21 mouse cellular contexts compared by ENCODE assay signal in genomic region chr3:116981811-116982575, GRCm38 (mm10). TPM values are rescaled to one million over a fixed set of nuclear protein-coding genes. Genes with fewer than 3 reads are reported as not detected.
A peak's percentile ranks its signal among the peaks of the same experiment; 100 is the strongest.
DNase-seq lines count a peak whose midpoint lies in the region; ATAC-seq and TF ChIP-seq lines count a peak whose summit lies in the region.
"Had no signal": no experiment of that assay in that cellular context is flagged by ENCODE, and none has a peak within 500 bp of the region (broad histone marks: within the 10 kb centered on the region; RNA-seq: fewer than 3 reads in every experiment).

No protein-coding gene starts in this region.

- H3K4me1 ChIP-seq in heart, adult 2 months (ENCODE audit: control insufficient read depth, insufficient read depth, low read length) = peaks cover 2% of the 10 kb centered on the region
- no peaks in the 10 kb centered on the region for H3K4me1 ChIP-seq in heart, embryonic 11.5 days (ENCODE audit: control insufficient read depth, insufficient read depth, low read length)
- no peaks in the 10 kb centered on the region for H3K4me1 ChIP-seq in CH12.LX (ENCODE audit: control insufficient read depth in 1 of 2, insufficient read depth in 2 of 2)
- no peaks in the 10 kb centered on the region for H3K4me1 ChIP-seq in heart, embryonic 16.5 days (ENCODE audit: control insufficient read depth, insufficient read depth, low read length)
- H3K4me1 ChIP-seq: embryonic facial prominence, embryonic 12.5 days had no signal

- TF ChIP-seq CTCF in heart, adult 2 months (IDR thresholded peaks at IDR 0.05) = no peak
- no peak for TF ChIP-seq CTCF in CH12.LX (conservative IDR thresholded peaks at IDR 0.05 in 1 of 2, IDR thresholded peaks at IDR 0.05 in 1 of 2; ENCODE audit: low read depth in 2 of 2, low read length in 2 of 2)

- H3K4me3 ChIP-seq in heart, adult 2 months = peak overlapping the region; percentile 31
- no peak overlapping the region for H3K4me3 ChIP-seq in heart, embryonic 11.5 days (ENCODE audit: low read depth, low read length)
- peak overlapping the region in 1 of 3 experiments; percentile 10 for H3K4me3 ChIP-seq in CH12.LX (replicated peaks in 1 of 3; ENCODE audit: low read depth in 2 of 3, low read length in 2 of 3, poor library complexity in 1 of 3)
- H3K4me3 ChIP-seq in heart, embryonic 16.5 days (ENCODE audit: low read length) = no peak overlapping the region
- H3K4me3 ChIP-seq: embryonic facial prominence, embryonic 12.5 days had no signal

- intact Hi-C loops in heart, adult 2 months (cut with DNase I) = loop anchor here (1.0 to 5.0 kb wide), 3 partner anchors 15 to 125 kb away; no protein-coding TSS in a partner anchor

- peaks cover 3% of the 10 kb centered on the region for H3K36me3 ChIP-seq in heart, adult 2 months (ENCODE audit: control insufficient read depth, insufficient read depth, low read length)
- no peaks in the 10 kb centered on the region for H3K36me3 ChIP-seq in heart, embryonic 11.5 days (ENCODE audit: control insufficient read depth, insufficient read depth, low read length)
- H3K36me3 ChIP-seq in CH12.LX (replicated peaks in 1 of 2; ENCODE audit: control insufficient read depth in 1 of 2, insufficient read depth in 1 of 2, low read length in 1 of 2) = no peaks in the 10 kb centered on the region
- no peaks in the 10 kb centered on the region for H3K36me3 ChIP-seq in heart, embryonic 16.5 days (ENCODE audit: control insufficient read depth, insufficient read depth)
- H3K36me3 ChIP-seq: embryonic facial prominence, embryonic 12.5 days had no signal

- WGBS in heart, adult 2 months = 41% methylated on average over 9 of the region's 9 CpGs
- 68% methylated on average over 9 of the region's 9 CpGs for WGBS in heart, embryonic 11.5 days (ENCODE audit: insufficient replicate concordance)
- WGBS in heart, embryonic 16.5 days = 59% methylated on average over 9 of the region's 9 CpGs

- no peaks in the 10 kb centered on the region for H3K9me3 ChIP-seq in heart, embryonic 11.5 days (replicated peaks; ENCODE audit: control insufficient read depth, low read length)
- peaks cover 4% of the 10 kb centered on the region for H3K9me3 ChIP-seq in CH12.LX (replicated peaks; ENCODE audit: low read length)
- 0 out of 2 replicates have a peak, but pooled peaks cover 6% of the 10 kb centered on the region for H3K9me3 ChIP-seq in heart, embryonic 16.5 days (replicated peaks; ENCODE audit: control insufficient read depth, low read length)
- H3K9me3 ChIP-seq: embryonic facial prominence, embryonic 12.5 days had no signal

- H3K27me3 ChIP-seq in heart, adult 2 months (ENCODE audit: control insufficient read depth, insufficient read depth, low read length) = no peaks in the 10 kb centered on the region
- H3K27me3 ChIP-seq in heart, embryonic 11.5 days (ENCODE audit: control insufficient read depth, insufficient read depth, low read length) = no peaks in the 10 kb centered on the region
- H3K27me3 ChIP-seq in CH12.LX (replicated peaks) = no peaks in the 10 kb centered on the region
- no peaks in the 10 kb centered on the region for H3K27me3 ChIP-seq in heart, embryonic 16.5 days (ENCODE audit: control insufficient read depth, insufficient read depth, low read length)
- H3K27me3 ChIP-seq: embryonic facial prominence, embryonic 12.5 days had no signal

- 0 out of 2 replicates have a peak, but pooled peaks have one; percentile 31 for TF ChIP-seq POLR2A in heart, adult 2 months (IDR thresholded peaks at IDR 0.05; ENCODE audit: insufficient read depth, low read depth, low read length)
- TF ChIP-seq POLR2A in CH12.LX (IDR thresholded peaks at IDR 0.05; ENCODE audit: low read depth, low read length) = no peak

- 0 out of 2 replicates have a peak, but pooled peaks have one; percentile 23 for TF ChIP-seq EP300 in heart, adult 2 months (IDR thresholded peaks at IDR 0.05; ENCODE audit: insufficient read depth, low read depth, low read length)
- TF ChIP-seq EP300 in CH12.LX (IDR thresholded peaks at IDR 0.05; ENCODE audit: low read length) = no peak

- no peaks in the 10 kb centered on the region for H3K79me2 ChIP-seq in heart, adult 2 months (replicated peaks; ENCODE audit: control insufficient read depth, insufficient read depth, low read length)
- H3K79me2 ChIP-seq in CH12.LX (replicated peaks; ENCODE audit: control insufficient read depth, extremely low read depth, insufficient read depth, poor library complexity, severe bottlenecking) = no peaks in the 10 kb centered on the region

- H3K9ac ChIP-seq in heart, adult 2 months (ENCODE audit: low read depth, low read length) = no peak overlapping the region
- no peak overlapping the region for H3K9ac ChIP-seq in heart, embryonic 11.5 days (ENCODE audit: low read depth, low read length)
- peak overlapping the region; percentile 44 for H3K9ac ChIP-seq in CH12.LX (ENCODE audit: insufficient read depth, low read depth)
- no peak overlapping the region for H3K9ac ChIP-seq in heart, embryonic 16.5 days (ENCODE audit: low read length)
- H3K9ac ChIP-seq: embryonic facial prominence, embryonic 12.5 days; hindbrain, embryonic 14.5 days had no signal

- no peak overlapping the region for H3K4me2 ChIP-seq in heart, embryonic 11.5 days
- H3K4me2 ChIP-seq in CH12.LX (ENCODE audit: insufficient read depth, low read depth, poor library complexity, severe bottlenecking) = peak overlapping the region; percentile 97
- H3K4me2 ChIP-seq in heart, embryonic 16.5 days (ENCODE audit: low read depth, low read length) = no peak overlapping the region; the same call in 1 of the 2 replicates
- H3K4me2 ChIP-seq: embryonic facial prominence, embryonic 12.5 days; hindbrain, embryonic 14.5 days had no signal

- DNase-seq in heart, adult 2 months = peak in 1 of 2 experiments; percentile 35
- DNase-seq in kidney, postnatal 14 days = peak; percentile 27
- no peak for DNase-seq in kidney, adult 11 months
- DNase-seq in CH12.LX (ENCODE audit: extremely low read depth) = no peak
- no peak for DNase-seq in cerebellum, adult 11-12 months
- DNase-seq: cerebellum, adult 18-20 months; gastrocnemius, postnatal 14 days; kidney, adult 18-20 months; right cerebral cortex, postnatal 14 days; thymus, postnatal 14 days had no signal

- dilution Hi-C loops in CH12.LX (cut with MboI; ENCODE audit: extremely low pct_ligation_motif_present, extremely low pct_unique_long_range_greater_than_20kb, low sequenced_read_pairs) = no loop called here

- in situ Hi-C loops in CH12.LX (cut with MboI; ENCODE audit: low pct_ligation_motif_present, low pct_unique_long_range_greater_than_20kb, low sequenced_read_pairs) = no loop called here

- peak overlapping the region; percentile 67 for H3K27ac ChIP-seq in heart, adult 2 months
- no peak overlapping the region for H3K27ac ChIP-seq in heart, embryonic 11.5 days (ENCODE audit: low read depth, low read length)
- H3K27ac ChIP-seq in CH12.LX (ENCODE audit: insufficient read depth, low read depth) = no peak overlapping the region
- 0 out of 2 replicates have a peak overlapping the region, but pooled peaks have one; percentile 20 for H3K27ac ChIP-seq in heart, embryonic 16.5 days (ENCODE audit: low read length)
- H3K27ac ChIP-seq: embryonic facial prominence, embryonic 12.5 days; hindbrain, embryonic 14.5 days; macrophage; stomach, postnatal 0 days had no signal

- ATAC-seq in heart, embryonic 11.5 days (replicated peaks; ENCODE audit: insufficient number of reproducible peaks, low FRiP score, low TSS enrichment) = no peak
- ATAC-seq in heart, embryonic 16.5 days (replicated peaks; ENCODE audit: extremely low read depth, insufficient read depth, low FRiP score) = no peak
- ATAC-seq: midbrain, embryonic 16.5 days had no signal

- TF ChIP-seq RAD21 in CH12.LX (IDR thresholded peaks at IDR 0.05; ENCODE audit: low read depth, low read length) = no peak

TF ChIP-seq in CH12.LX, 34 proteins besides CTCF, POLR2A, EP300 and RAD21:
- TF ChIP-seq ZC3H11A (IDR thresholded peaks at IDR 0.05; ENCODE audit: low read depth, low read length) = no peak
- no peak for TF ChIP-seq IRF4 (IDR thresholded peaks at IDR 0.05; ENCODE audit: low read depth, low read length)
- no peak for TF ChIP-seq NELFE (IDR thresholded peaks at IDR 0.05; ENCODE audit: low read depth, low read length)
- TF ChIP-seq CHD2 (IDR thresholded peaks at IDR 0.05; ENCODE audit: low read length) = no peak
- TF ChIP-seq ETS1 (conservative IDR thresholded peaks at IDR 0.05; ENCODE audit: low read depth, low read length) = no peak
- no peak for TF ChIP-seq HCFC1 (IDR thresholded peaks at IDR 0.05; ENCODE audit: low read depth, low read length)
- no peak for TF ChIP-seq MAX (IDR thresholded peaks at IDR 0.05; ENCODE audit: low read length)
- no peak for TF ChIP-seq MAFK (IDR thresholded peaks at IDR 0.05; ENCODE audit: insufficient replicate concordance, low read length)
- TF ChIP-seq POLR2AphosphoS2 (IDR thresholded peaks at IDR 0.05; ENCODE audit: low read depth, low read length) = no peak
- TF ChIP-seq SMC3 (IDR thresholded peaks at IDR 0.05; ENCODE audit: low read depth, low read length) = no peak
- TF ChIP-seq MEF2A (IDR thresholded peaks at IDR 0.05; ENCODE audit: borderline replicate concordance, low read depth, low read length) = no peak
- no peak for TF ChIP-seq USF1 (IDR thresholded peaks at IDR 0.05; ENCODE audit: low read depth, low read length)
- no peak for TF ChIP-seq UBTF (IDR thresholded peaks at IDR 0.05; ENCODE audit: low read depth, low read length)
- no peak for TF ChIP-seq USF2 (conservative IDR thresholded peaks at IDR 0.05; ENCODE audit: low read depth, low read length)
- no peak for TF ChIP-seq SIN3A (IDR thresholded peaks at IDR 0.05; ENCODE audit: low read length)
TF ChIP-seq in CH12.LX: peak in this region for 0.

RNA-seq across cellular contexts. Expression of gene Palmd, which starts 13.2 kb away (rescaled TPM):
- total RNA-seq in heart, adult 2 months (2021) = 10 to 100 TPM; 55.2 to 55.6 TPM
- 13.7 and 21.2 TPM in 2 replicates for polyA plus RNA-seq in heart, adult 2 months (2012; rRNA removed)
- 10.4 and 11.1 TPM in 2 replicates for polyA plus RNA-seq in heart, embryonic 11.5 days (2014; fragmentation: Nextera tagmentation; extraction: Ambion mirVana)
- total RNA-seq in CH12.LX (2012; rRNA removed) (not detected in 2 replicates), CH12.LX (2014; rRNA removed) (not detected in 2 replicates)
- polyA plus RNA-seq in CH12.LX (2012; ENCODE audit: insufficient read length, low read depth) = not detected in 2 replicates
- 16.3 and 19.8 TPM in 2 replicates for polyA plus RNA-seq in heart, embryonic 16.5 days (2015; fragmentation: Nextera tagmentation; extraction: Ambion mirVana)
- polyA plus RNA-seq: macrophage had no signal

RNA-seq across cellular contexts. Expression of gene 4930455H04Rik, which starts 13.9 kb away (rescaled TPM):
- not detected for total RNA-seq in heart, adult 2 months (2021)
- polyA plus RNA-seq in heart, adult 2 months (2012; rRNA removed) = 0.16 TPM in 1 of 2 replicates, not detected in the other
- not detected in 2 replicates for polyA plus RNA-seq in heart, embryonic 11.5 days (2014; fragmentation: Nextera tagmentation; extraction: Ambion mirVana)
- not detected in 2 replicates for total RNA-seq in CH12.LX (2012; rRNA removed)
- total RNA-seq in CH12.LX (2014; rRNA removed) = not detected in 2 replicates
- not detected in 2 replicates for polyA plus RNA-seq in CH12.LX (2012; ENCODE audit: insufficient read length, low read depth)
- polyA plus RNA-seq in heart, embryonic 16.5 days (2015; fragmentation: Nextera tagmentation; extraction: Ambion mirVana) = 0.14 TPM in 1 of 2 replicates, not detected in the other
- total RNA-seq: layer of hippocampus, postnatal 25 days; left cerebral cortex, postnatal 36 days had no signal
- polyA plus RNA-seq: embryonic facial prominence, embryonic 12.5 days; hindbrain, embryonic 14.5 days; liver, adult 2 months; macrophage; midbrain, embryonic 16.5 days; neural tube, embryonic 11.5 days had no signal

Comparison
In these comparisons a context has a peak if more than half of its experiments do, and no peak if none do; other contexts are left out.
1. H3K27ac ChIP-seq: peak in heart, adult 2 months (single experiment) and heart, embryonic 16.5 days (single experiment); none in heart, embryonic 11.5 days (single experiment) and CH12.LX (single experiment).
2. RNA of gene Palmd, which starts 13.2 kb away (polyA plus RNA-seq): 16.3 to 19.8 TPM in heart, embryonic 16.5 days, 13.7 to 21.2 TPM in heart, adult 2 months and 10.4 to 11.1 TPM in heart, embryonic 11.5 days; not detected in CH12.LX; every median in the first group is over 10 times any median in the second.